22 mouse cellular contexts compared by ENCODE assay signal in genomic region chr4:119177702-119178101, GRCm38 (mm10). TPM values are rescaled to one million over a fixed set of nuclear protein-coding genes. Genes with fewer than 3 reads are reported as not detected.
A peak's percentile ranks its signal among the peaks of the same experiment; 100 is the strongest.
DNase-seq lines count a peak whose midpoint lies in the region; ATAC-seq and TF ChIP-seq lines count a peak whose summit lies in the region.
"Had no signal": no experiment of that assay in that cellular context is flagged by ENCODE, and none has a peak within 500 bp of the region (broad histone marks: within the 10 kb centered on the region; RNA-seq: fewer than 3 reads in every experiment).

No protein-coding gene starts in this region.

- no peak for TF ChIP-seq POLR2A in liver, adult 2 months (IDR thresholded peaks at IDR 0.05; ENCODE audit: extremely low read depth, insufficient read depth, low read length)

- peaks cover 17% of the 10 kb centered on the region for H3K4me1 ChIP-seq in heart, embryonic 10.5 days
- H3K4me1 ChIP-seq in liver, adult 2 months (ENCODE audit: control insufficient read depth, insufficient read depth, low read length), result peaks cover 9% of the 10 kb centered on the region
- peaks cover 24% of the 10 kb centered on the region for H3K4me1 ChIP-seq in liver, postnatal 0 days (ENCODE audit: insufficient read depth)

- intact Hi-C loops in heart, postnatal 25 days (cut with DNase I), result no loop called here

- no peak overlapping the region for H3K4me3 ChIP-seq in heart, embryonic 10.5 days
- no peak overlapping the region for H3K4me3 ChIP-seq in liver, adult 2 months (ENCODE audit: insufficient read depth, low read depth, low read length)
- no peak overlapping the region for H3K4me3 ChIP-seq in liver, postnatal 0 days (ENCODE audit: low read depth, low read length)
- H3K4me3 ChIP-seq: embryonic facial prominence, embryonic 13.5 days; heart, embryonic 15.5 days; midbrain, embryonic 12.5 days; neural tube, embryonic 13.5 days had no signal

- peak; percentile 43 to 52 for DNase-seq in heart, adult 9 months (ENCODE audit: low spot score in 2 of 2)
- DNase-seq in heart, embryonic 10.5 days (ENCODE audit: low spot score), result no peak
- DNase-seq in liver, adult 2 months (ENCODE audit: extremely low read depth, low read depth, low spot score), result peak; percentile 18
- no peak for DNase-seq in liver, postnatal 0 days
- peak; percentile 31 for DNase-seq in brain, adult 2 months (ENCODE audit: low read depth, low spot score)
- DNase-seq in heart, postnatal 25 days (ENCODE audit: low spot score), result peak; percentile 13
- DNase-seq: cerebellum, adult 11 months; cerebellum, postnatal 10 days; gastrocnemius, postnatal 14 days; left cerebral cortex, postnatal 4 days; spleen, adult 18-20 months; thymus, postnatal 25 days had no signal

- TF ChIP-seq CTCF in liver, adult 2 months (IDR thresholded peaks at IDR 0.05; ENCODE audit: low read depth, low read length), result no peak
- TF ChIP-seq CTCF in liver, postnatal 0 days (IDR thresholded peaks at IDR 0.05; ENCODE audit: low read depth), result no peak

- no peaks in the 10 kb centered on the region for H3K36me3 ChIP-seq in heart, embryonic 10.5 days
- H3K36me3 ChIP-seq in liver, adult 2 months (ENCODE audit: control insufficient read depth, insufficient read depth, low read length), result no peaks in the 10 kb centered on the region
- peaks cover 46% of the 10 kb centered on the region for H3K36me3 ChIP-seq in liver, postnatal 0 days (replicated peaks; ENCODE audit: insufficient read depth, low read length)
- H3K36me3 ChIP-seq: embryonic facial prominence, embryonic 13.5 days; heart, embryonic 15.5 days; midbrain, embryonic 12.5 days; neural tube, embryonic 13.5 days had no signal

- WGBS in heart, embryonic 10.5 days, result 59% methylated on average over 5 of the region's 5 CpGs
- WGBS in liver, adult 2 months, result 69% methylated on average over 5 of the region's 5 CpGs
- WGBS in liver, postnatal 0 days (ENCODE audit: insufficient replicate concordance), result 64% methylated on average over 5 of the region's 5 CpGs

- no peaks in the 10 kb centered on the region for H3K79me2 ChIP-seq in liver, adult 2 months (ENCODE audit: control insufficient read depth, insufficient read depth, low read length)

- no peak overlapping the region for H3K9ac ChIP-seq in liver, adult 2 months (ENCODE audit: low read depth, low read length)
- H3K9ac ChIP-seq in liver, postnatal 0 days (replicated peaks), result no peak overlapping the region
- H3K9ac ChIP-seq: embryonic facial prominence, embryonic 13.5 days; heart, embryonic 15.5 days; liver, embryonic 14.5 days; midbrain, embryonic 12.5 days; neural tube, embryonic 13.5 days had no signal

- no peak for TF ChIP-seq EP300 in liver, postnatal 0 days (IDR thresholded peaks at IDR 0.05; ENCODE audit: low read depth)

- H3K9me3 ChIP-seq in heart, embryonic 10.5 days, result no peaks in the 10 kb centered on the region
- no peaks in the 10 kb centered on the region for H3K9me3 ChIP-seq in liver, postnatal 0 days (ENCODE audit: low read length)
- H3K9me3 ChIP-seq: embryonic facial prominence, embryonic 13.5 days; heart, embryonic 15.5 days; midbrain, embryonic 12.5 days; neural tube, embryonic 13.5 days had no signal

- H3K4me2 ChIP-seq in liver, postnatal 0 days (ENCODE audit: low read depth, low read length), result no peak overlapping the region
- H3K4me2 ChIP-seq: embryonic facial prominence, embryonic 13.5 days; heart, embryonic 15.5 days; midbrain, embryonic 12.5 days; neural tube, embryonic 13.5 days had no signal

- no peak overlapping the region for H3K27ac ChIP-seq in heart, embryonic 10.5 days
- H3K27ac ChIP-seq in liver, adult 2 months (replicated peaks; ENCODE audit: insufficient read depth, low read depth, low read length), result no peak overlapping the region
- no peak overlapping the region for H3K27ac ChIP-seq in liver, postnatal 0 days (ENCODE audit: low read depth)
- H3K27ac ChIP-seq: embryonic facial prominence, embryonic 13.5 days; heart, embryonic 15.5 days; liver, embryonic 14.5 days; midbrain, embryonic 12.5 days; neural tube, embryonic 13.5 days had no signal

- ATAC-seq in liver, postnatal 0 days, result no peak
- ATAC-seq in megakaryocyte-erythroid progenitor cell, adult 5-6 weeks (replicated peaks; ENCODE audit: low FRiP score, low TSS enrichment, poor library complexity, severe bottlenecking), result no peak
- ATAC-seq: forebrain, embryonic 14.5 days had no signal

- no peaks in the 10 kb centered on the region for H3K27me3 ChIP-seq in heart, embryonic 10.5 days (ENCODE audit: insufficient read depth, poor library complexity, severe bottlenecking)
- no peaks in the 10 kb centered on the region for H3K27me3 ChIP-seq in liver, adult 2 months (ENCODE audit: control insufficient read depth, insufficient read depth, low read length)
- no peaks in the 10 kb centered on the region for H3K27me3 ChIP-seq in liver, postnatal 0 days (ENCODE audit: insufficient read depth, low read length)
- H3K27me3 ChIP-seq: embryonic facial prominence, embryonic 13.5 days; heart, embryonic 15.5 days; midbrain, embryonic 12.5 days; neural tube, embryonic 13.5 days had no signal

RNA-seq across cellular contexts. Expression of gene Zfp691, which starts 3.7 kb away (rescaled TPM):
- polyA plus RNA-seq in heart, embryonic 10.5 days (2016; fragmentation: Nextera tagmentation; extraction: Ambion mirVana), result 8.1 and 10.0 TPM in 2 replicates
- 3.7 and 4.5 TPM in 2 replicates for total RNA-seq in liver, adult 2 months (2014; rRNA removed)
- polyA plus RNA-seq in liver, adult 2 months (2012; rRNA removed), result 9.7 and 13.0 TPM in 2 replicates
- 1.8 and 2.1 TPM in 2 replicates for polyA plus RNA-seq in liver, postnatal 0 days (2015; fragmentation: Nextera tagmentation; extraction: Ambion mirVana)
- 10 to 100 TPM; 21.4 to 25.0 TPM for total RNA-seq in heart, postnatal 25 days (2021)
- 44.4 and 47.3 TPM in 2 replicates for total RNA-seq in megakaryocyte-erythroid progenitor cell, adult 5-6 weeks (2014; fragmentation: Nextera tagmentation)
- total RNA-seq in megakaryocyte-erythroid progenitor cell, adult 5-6 weeks (2017), result 6.5 and 8.1 TPM in 2 replicates

RNA-seq across cellular contexts. Expression of gene Ermap, which starts 12.1 kb away (rescaled TPM):
- 26.6 and 31.9 TPM in 2 replicates for polyA plus RNA-seq in heart, embryonic 10.5 days (2016; fragmentation: Nextera tagmentation; extraction: Ambion mirVana)
- 0.09 TPM in 1 of 2 replicates, not detected in the other for total RNA-seq in liver, adult 2 months (2014; rRNA removed)
- polyA plus RNA-seq in liver, adult 2 months (2012; rRNA removed), result 0.02 TPM in 1 of 2 replicates, not detected in the other
- 125 and 144 TPM in 2 replicates for polyA plus RNA-seq in liver, postnatal 0 days (2015; fragmentation: Nextera tagmentation; extraction: Ambion mirVana)
- total RNA-seq in heart, postnatal 25 days (2021), result under 1 TPM; 0.05 to 0.25 TPM
- total RNA-seq in megakaryocyte-erythroid progenitor cell, adult 5-6 weeks (2014; fragmentation: Nextera tagmentation), result 505 and 531 TPM in 2 replicates
- total RNA-seq in megakaryocyte-erythroid progenitor cell, adult 5-6 weeks (2017), result 220 and 292 TPM in 2 replicates

RNA-seq across cellular contexts. Expression of gene Svbp, which starts 17.4 kb away (rescaled TPM):
- 126 and 154 TPM in 2 replicates for polyA plus RNA-seq in heart, embryonic 10.5 days (2016; fragmentation: Nextera tagmentation; extraction: Ambion mirVana)
- total RNA-seq in liver, adult 2 months (2014; rRNA removed), result 9.1 and 10.0 TPM in 2 replicates
- 11.9 and 14.8 TPM in 2 replicates for polyA plus RNA-seq in liver, adult 2 months (2012; rRNA removed)
- polyA plus RNA-seq in liver, postnatal 0 days (2015; fragmentation: Nextera tagmentation; extraction: Ambion mirVana), result 54.8 and 61.3 TPM in 2 replicates
- total RNA-seq in heart, postnatal 25 days (2021), result 10 to 100 TPM; 15.3 to 19.0 TPM
- total RNA-seq in megakaryocyte-erythroid progenitor cell, adult 5-6 weeks (2014; fragmentation: Nextera tagmentation), result 107 and 124 TPM in 2 replicates
- total RNA-seq in megakaryocyte-erythroid progenitor cell, adult 5-6 weeks (2017), result 47.7 and 52.9 TPM in 2 replicates

RNA-seq across cellular contexts. Expression of gene Tmem269, which starts 40.3 kb away (rescaled TPM):
- polyA plus RNA-seq in heart, embryonic 10.5 days (2016; fragmentation: Nextera tagmentation; extraction: Ambion mirVana), result not detected in 2 replicates
- 0.09 TPM in 1 of 2 replicates, not detected in the other for total RNA-seq in liver, adult 2 months (2014; rRNA removed)
- polyA plus RNA-seq in liver, adult 2 months (2012; rRNA removed), result 0.06 TPM in 1 of 2 replicates, not detected in the other
- polyA plus RNA-seq in liver, postnatal 0 days (2015; fragmentation: Nextera tagmentation; extraction: Ambion mirVana), result not detected in 2 replicates
- not detected for total RNA-seq in heart, postnatal 25 days (2021)
- total RNA-seq in megakaryocyte-erythroid progenitor cell, adult 5-6 weeks (2014; fragmentation: Nextera tagmentation), result not detected in 2 replicates
- total RNA-seq in megakaryocyte-erythroid progenitor cell, adult 5-6 weeks (2017), result not detected in 2 replicates
- total RNA-seq: adrenal gland, adult 2 months; gastrocnemius, postnatal 14 days had no signal
- polyA plus RNA-seq: C2C12; embryonic facial prominence, embryonic 13.5 days; hindbrain, embryonic 11.5 days; liver, embryonic 14.5 days; neural tube, embryonic 13.5 days had no signal

RNA-seq across cellular contexts. Expression of gene AU022252, which starts 54.8 kb away (rescaled TPM):
- 35.8 and 44.0 TPM in 2 replicates for polyA plus RNA-seq in heart, embryonic 10.5 days (2016; fragmentation: Nextera tagmentation; extraction: Ambion mirVana)
- total RNA-seq in liver, adult 2 months (2014; rRNA removed), result 23.6 and 25.2 TPM in 2 replicates
- polyA plus RNA-seq in liver, adult 2 months (2012; rRNA removed), result 16.6 and 23.3 TPM in 2 replicates
- polyA plus RNA-seq in liver, postnatal 0 days (2015; fragmentation: Nextera tagmentation; extraction: Ambion mirVana), result 26.6 and 27.8 TPM in 2 replicates
- 10 to 100 TPM; 21.5 to 23.5 TPM for total RNA-seq in heart, postnatal 25 days (2021)
- 9.7 and 17.1 TPM in 2 replicates for total RNA-seq in megakaryocyte-erythroid progenitor cell, adult 5-6 weeks (2014; fragmentation: Nextera tagmentation)
- 6.2 and 18.2 TPM in 2 replicates for total RNA-seq in megakaryocyte-erythroid progenitor cell, adult 5-6 weeks (2017)

Comparison
In these comparisons a context has a peak if more than half of its experiments do, and no peak if none do; other contexts are left out.
1. DNase-seq: peak in heart, adult 9 months (2 of 2), liver, adult 2 months (single experiment), brain, adult 2 months (single experiment) and heart, postnatal 25 days (single experiment); none in heart, embryonic 10.5 days (single experiment) and liver, postnatal 0 days (single experiment).
2. RNA of gene Ermap, which starts 12.1 kb away (total RNA-seq): 220 to 531 TPM in megakaryocyte-erythroid progenitor cell, adult 5-6 weeks; 0.05 to 0.25 TPM in heart, postnatal 25 days and 0.09 TPM in liver, adult 2 months; every median in the first group is over 100 times any median in the second.